Mouse (Mus musculus): Measurements from ENCODE around the gene Dydc2.

GRCm38 (mm10) chr14:41033135-41034110, 35.6 kb downstream of the Dydc2 start:
- TF ChIP-seq CHD2 (IDR thresholded peaks at IDR 0.05; ENCODE audit: low read depth, low read length), result no peak
- peak; percentile 79; the same call in 1 of the 2 replicates for TF ChIP-seq ZC3H11A (IDR thresholded peaks at IDR 0.05; ENCODE audit: borderline replicate concordance, low read depth, low read length)
